ENCODE assay signal across 16 mouse cellular contexts in the genomic region with DNA sequence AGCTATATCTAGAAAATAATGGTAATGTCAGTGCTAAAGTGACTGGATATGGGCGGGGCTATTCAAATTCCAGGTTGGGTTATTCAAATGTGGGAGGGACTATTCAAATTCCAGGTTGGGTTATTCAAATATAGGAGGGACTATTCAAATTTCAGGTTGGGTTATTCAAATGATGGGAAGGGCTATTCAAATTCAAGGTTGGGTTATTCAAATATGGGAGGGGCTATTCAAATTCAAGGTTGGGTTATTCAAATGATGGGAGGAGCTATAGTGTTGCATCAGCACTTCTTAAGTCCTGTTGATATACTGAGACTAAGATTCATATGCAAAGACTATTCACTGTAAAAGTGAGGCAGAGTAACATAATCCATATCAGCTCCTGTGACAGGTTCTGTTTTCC.
DNase-seq lines count a peak whose midpoint lies in the region; ATAC-seq and TF ChIP-seq lines count a peak whose summit lies in the region.
"Had no signal": no experiment of that assay in that cellular context is flagged by ENCODE, and none has a peak within 500 bp of the region (broad histone marks: within the 10 kb centered on the region; RNA-seq: fewer than 3 reads in every experiment).

No protein-coding gene starts in this region.

- no peak for TF ChIP-seq RAD21 in MEL (IDR thresholded peaks at IDR 0.05; ENCODE audit: low read depth, low read length)

- no peaks in the 10 kb centered on the region for H3K79me2 ChIP-seq in MEL (ENCODE audit: control insufficient read depth, insufficient read depth, low read length, poor library complexity)

- no peak overlapping the region for H3K4me3 ChIP-seq in intestine, embryonic 14.5 days (ENCODE audit: low read depth, low read length)
- no peak overlapping the region for H3K4me3 ChIP-seq in intestine, embryonic 15.5 days (replicated peaks)
- no peak overlapping the region for H3K4me3 ChIP-seq in MEL (ENCODE audit: control insufficient read depth in 1 of 2, insufficient read depth in 1 of 2, low read depth in 2 of 2, low read length in 2 of 2)
- H3K4me3 ChIP-seq: erythroblast, embryonic 14.5 days; forebrain, embryonic 15.5 days; limb, embryonic 10.5 days had no signal

- H3K27ac ChIP-seq in intestine, embryonic 14.5 days (ENCODE audit: low read depth), result no peak overlapping the region
- H3K27ac ChIP-seq in intestine, embryonic 15.5 days, result no peak overlapping the region
- peak overlapping the region; percentile 81 for H3K27ac ChIP-seq in MEL (ENCODE audit: control insufficient read depth, low read depth, low read length)
- H3K27ac ChIP-seq: forebrain, embryonic 15.5 days; hindbrain, embryonic 14.5 days; limb, embryonic 10.5 days had no signal

- no peak for ATAC-seq in intestine, embryonic 14.5 days (replicated peaks; ENCODE audit: low FRiP score, low TSS enrichment, low read depth)
- ATAC-seq in intestine, embryonic 15.5 days, result no peak
- ATAC-seq in megakaryocyte progenitor cell, adult 5-6 weeks (replicated peaks; ENCODE audit: poor library complexity), result peak; percentile 80
- ATAC-seq: forebrain, embryonic 15.5 days had no signal

- no peaks in the 10 kb centered on the region for H3K9me3 ChIP-seq in intestine, embryonic 14.5 days (ENCODE audit: control insufficient read depth, low read length)
- H3K9me3 ChIP-seq in intestine, embryonic 15.5 days, result no peaks in the 10 kb centered on the region
- H3K9me3 ChIP-seq in MEL (replicated peaks; ENCODE audit: insufficient read depth, low read length), result no peaks in the 10 kb centered on the region
- H3K9me3 ChIP-seq: forebrain, embryonic 15.5 days; limb, embryonic 10.5 days had no signal

- DNase-seq in intestine, embryonic 14.5 days (ENCODE audit: low spot score), result peak; percentile 12
- DNase-seq in MEL (ENCODE audit: low read depth, low spot score), result peak; percentile 99
- peak; percentile 78 for DNase-seq in c-Kit-positive CD71-positive TER-119-negative erythroid progenitor cells, embryonic 14.5 days (ENCODE audit: low read depth)
- DNase-seq in lung, postnatal 14 days, result no peak
- no peak for DNase-seq in thymus, postnatal 4 days
- DNase-seq in layer of hippocampus, postnatal 36 days, result no peak
- DNase-seq: cerebellum, adult 9-11 months; kidney, adult 18-20 months; kidney, postnatal 4 days; lung, embryonic 14.5 days had no signal

- H3K36me3 ChIP-seq in intestine, embryonic 14.5 days (ENCODE audit: control insufficient read depth, insufficient read depth, low read length), result no peaks in the 10 kb centered on the region
- no peaks in the 10 kb centered on the region for H3K36me3 ChIP-seq in intestine, embryonic 15.5 days
- H3K36me3 ChIP-seq in MEL (ENCODE audit: control insufficient read depth in 1 of 2, insufficient read depth in 2 of 2, low read length in 2 of 2), result peaks cover 0 to 5% of the 10 kb centered on the region in 2 experiments; a peak in 2 of 4 replicates
- H3K36me3 ChIP-seq: forebrain, embryonic 15.5 days; limb, embryonic 10.5 days had no signal

- no peak for TF ChIP-seq EP300 in MEL (IDR thresholded peaks at IDR 0.05; ENCODE audit: low read depth in 1 of 2, low read length in 2 of 2)

- TF ChIP-seq CTCF in MEL (IDR thresholded peaks at IDR 0.05 in 2 of 3, conservative IDR thresholded peaks at IDR 0.05 in 1 of 3; ENCODE audit: control insufficient read depth in 1 of 3, insufficient read depth in 1 of 3, low read depth in 2 of 3, low read length in 3 of 3, poor library complexity in 1 of 3, severe bottlenecking in 1 of 3), result no peak

- H3K27me3 ChIP-seq in intestine, embryonic 14.5 days (replicated peaks; ENCODE audit: control insufficient read depth, insufficient read depth, low read length), result no peaks in the 10 kb centered on the region
- no peaks in the 10 kb centered on the region for H3K27me3 ChIP-seq in intestine, embryonic 15.5 days (replicated peaks)
- no peaks in the 10 kb centered on the region for H3K27me3 ChIP-seq in MEL (ENCODE audit: control insufficient read depth in 1 of 2, insufficient read depth in 2 of 2, low read length in 2 of 2)
- H3K27me3 ChIP-seq: forebrain, embryonic 15.5 days had no signal

- peaks cover 3% of the 10 kb centered on the region; the same call in 1 of the 2 replicates for H3K4me1 ChIP-seq in intestine, embryonic 14.5 days (replicated peaks; ENCODE audit: control insufficient read depth, insufficient read depth, low read length)
- H3K4me1 ChIP-seq in intestine, embryonic 15.5 days (replicated peaks), result peaks cover 3% of the 10 kb centered on the region
- peaks cover 7 to 8% of the 10 kb centered on the region in 2 experiments for H3K4me1 ChIP-seq in MEL (ENCODE audit: control insufficient read depth in 1 of 2, insufficient read depth in 2 of 2, low read length in 2 of 2)

- no peak overlapping the region for H3K4me2 ChIP-seq in intestine, embryonic 14.5 days (ENCODE audit: low read length)
- no peak overlapping the region for H3K4me2 ChIP-seq in intestine, embryonic 15.5 days (replicated peaks)
- H3K4me2 ChIP-seq: forebrain, embryonic 15.5 days; hindbrain, embryonic 14.5 days; lung, embryonic 14.5 days had no signal

- H3K9ac ChIP-seq in intestine, embryonic 14.5 days (ENCODE audit: low read length), result no peak overlapping the region
- H3K9ac ChIP-seq in intestine, embryonic 15.5 days, result no peak overlapping the region
- peak overlapping the region; percentile 49 for H3K9ac ChIP-seq in MEL (ENCODE audit: control insufficient read depth, low read depth, low read length, poor library complexity, severe bottlenecking)
- H3K9ac ChIP-seq: forebrain, embryonic 15.5 days; hindbrain, embryonic 14.5 days; lung, embryonic 14.5 days had no signal

- 0 out of 4 replicates have a peak, but pooled peaks of 1 of the 2 experiments have one; percentile 22 for TF ChIP-seq POLR2A in MEL (IDR thresholded peaks at IDR 0.05; ENCODE audit: control insufficient read depth in 1 of 2, insufficient read depth in 1 of 2, low read depth in 1 of 2, low read length in 2 of 2, poor library complexity in 1 of 2)

- WGBS in intestine, embryonic 14.5 days, result 50% methylated on average over 1 of the region's 1 CpGs
- whole genome bisulfite sequencing in intestine, embryonic 15.5 days, result 54% methylated on average over 1 of the region's 1 CpGs

TF ChIP-seq in MEL, 35 proteins besides CTCF, POLR2A, EP300 and RAD21:
- TF ChIP-seq POLR2AphosphoS5 (IDR thresholded peaks at IDR 0.05; ENCODE audit: borderline replicate concordance, low read depth, low read length), result no peak
- no peak for TF ChIP-seq POLR2AphosphoS2 (IDR thresholded peaks at IDR 0.05; ENCODE audit: low read length)
- TF ChIP-seq MEF2A (IDR thresholded peaks at IDR 0.05; ENCODE audit: extremely low read depth, insufficient replicate concordance, low read depth, low read length, poor library complexity, severe bottlenecking), result no peak
- no peak for TF ChIP-seq MYC (IDR thresholded peaks at IDR 0.05; ENCODE audit: low read depth, low read length)
- no peak for TF ChIP-seq SMC3 (IDR thresholded peaks at IDR 0.05; ENCODE audit: low read depth, low read length)
- TF ChIP-seq TCF12 (IDR thresholded peaks at IDR 0.05; ENCODE audit: low read depth, low read length), result no peak
- TF ChIP-seq TBP (IDR thresholded peaks at IDR 0.05; ENCODE audit: low read depth, low read length), result peak; percentile 75
- TF ChIP-seq ZMIZ1 (IDR thresholded peaks at IDR 0.05; ENCODE audit: low read depth, low read length), result no peak
- no peak for TF ChIP-seq TAL1 (IDR thresholded peaks at IDR 0.05; ENCODE audit: low read length)
- no peak for TF ChIP-seq NRF1 (IDR thresholded peaks at IDR 0.05; ENCODE audit: insufficient read depth, low read depth, low read length, poor library complexity, severe bottlenecking)
- TF ChIP-seq ZC3H11A (IDR thresholded peaks at IDR 0.05; ENCODE audit: low read depth, low read length), result no peak
- TF ChIP-seq MAZ (IDR thresholded peaks at IDR 0.05; ENCODE audit: low read depth, low read length), result no peak
- 0 out of 2 replicates have a peak, but pooled peaks have one; percentile 31 for TF ChIP-seq SIN3A (IDR thresholded peaks at IDR 0.05; ENCODE audit: low read length)
- TF ChIP-seq MYB (IDR thresholded peaks at IDR 0.05; ENCODE audit: low read depth, low read length), result peak; percentile 60; the same call in 1 of the 2 replicates
- TF ChIP-seq ZKSCAN1 (IDR thresholded peaks at IDR 0.05; ENCODE audit: low read depth, low read length), result no peak
- TF ChIP-seq ELF1 (IDR thresholded peaks at IDR 0.05; ENCODE audit: low read depth, low read length), result no peak
- no peak for TF ChIP-seq E2F4 (IDR thresholded peaks at IDR 0.05; ENCODE audit: borderline replicate concordance, low read depth, low read length)
- no peak for TF ChIP-seq HCFC1 (IDR thresholded peaks at IDR 0.05; ENCODE audit: low read depth, low read length)
- no peak for TF ChIP-seq NELFE (IDR thresholded peaks at IDR 0.05; ENCODE audit: low read depth, low read length)
- peak; percentile 90 for TF ChIP-seq MAFK (IDR thresholded peaks at IDR 0.05; ENCODE audit: borderline replicate concordance, low read depth, low read length)
- no peak for TF ChIP-seq USF2 (IDR thresholded peaks at IDR 0.05; ENCODE audit: borderline replicate concordance in 1 of 2, insufficient read depth in 1 of 2, low read depth in 1 of 2, low read length in 2 of 2)
- TF ChIP-seq GATA1 (IDR thresholded peaks at IDR 0.05; ENCODE audit: low read depth, low read length), result 0 out of 2 replicates have a peak, but pooled peaks have one; percentile 13

Comparison
In these comparisons a context has a peak if more than half of its experiments do, and no peak if none do; other contexts are left out.
1. DNase-seq: peak in intestine, embryonic 14.5 days (single experiment), MEL (single experiment) and c-Kit-positive CD71-positive TER-119-negative erythroid progenitor cells, embryonic 14.5 days (single experiment); none in lung, postnatal 14 days (single experiment), thymus, postnatal 4 days (single experiment) and layer of hippocampus, postnatal 36 days (0 of 2).